Mouse (Mus musculus) heart, embryonic 10.5 days (tissue): ENCODE measurements around the gene Sertad2. TPM values are rescaled to one million over a fixed set of nuclear protein-coding genes. Genes with fewer than 3 reads are reported as not detected.

Experiments used
- DNase-seq: peaks from one replicate; pipeline ENCODE4 v3.0.0-alpha.2; 2017; ENCODE audit warnings: low spot score
- H3K27ac ChIP-seq: fragments of 300-500 bp; sonication (generic); 2 replicates; pipeline ENCODE4 v1.5.1; 2016; ENCODE audit warnings: mild to moderate bottlenecking
- H3K27me3 ChIP-seq: fragments of 300-500 bp; sonication (generic); 2 replicates; pipeline ENCODE4 v1.6.1; 2016; ENCODE audit warnings: mild to moderate bottlenecking; ENCODE audit not compliant: poor library complexity, insufficient read depth, severe bottlenecking
- H3K36me3 ChIP-seq: fragments of 300-500 bp; sonication (generic); 2 replicates; pipeline ENCODE4 v1.6.1; 2016; ENCODE audit warnings: mild to moderate bottlenecking, moderate library complexity
- H3K4me1 ChIP-seq: fragments of 300-500 bp; sonication (generic); 2 replicates; pipeline ENCODE4 v1.6.1; 2016; ENCODE audit warnings: mild to moderate bottlenecking
- H3K4me3 ChIP-seq: fragments of 300-500 bp; sonication (generic); 2 replicates; pipeline ENCODE4 v1.5.1; 2016; ENCODE audit warnings: mild to moderate bottlenecking, moderate library complexity
- H3K9me3 ChIP-seq: fragments of 300-500 bp; sonication (generic); 2 replicates; pipeline ENCODE4 v1.6.1; 2016; ENCODE audit warnings: mild to moderate bottlenecking, moderate library complexity
- WGBS: fragments of 180-500 bp; shearing (Covaris S2); methylation state at CpG from one replicate; pipeline ENCODE4 v1.1.7; 2016; 5-methylcytosine and 5-hydroxymethylcytosine counted together
- polyA plus RNA-seq: library from polyadenylated mRNA; unstranded; fragments of >200 nt; fragmentation: Nextera tagmentation; extraction: Ambion mirVana; gene quantifications from 2 replicates; pipeline ENCODE4 v1.2.1, GENCODE M21; 2016

Sertad2 gene
- polyA plus RNA-seq, 1 experiment from 2014 or later: 33.7 TPM

DNA sequence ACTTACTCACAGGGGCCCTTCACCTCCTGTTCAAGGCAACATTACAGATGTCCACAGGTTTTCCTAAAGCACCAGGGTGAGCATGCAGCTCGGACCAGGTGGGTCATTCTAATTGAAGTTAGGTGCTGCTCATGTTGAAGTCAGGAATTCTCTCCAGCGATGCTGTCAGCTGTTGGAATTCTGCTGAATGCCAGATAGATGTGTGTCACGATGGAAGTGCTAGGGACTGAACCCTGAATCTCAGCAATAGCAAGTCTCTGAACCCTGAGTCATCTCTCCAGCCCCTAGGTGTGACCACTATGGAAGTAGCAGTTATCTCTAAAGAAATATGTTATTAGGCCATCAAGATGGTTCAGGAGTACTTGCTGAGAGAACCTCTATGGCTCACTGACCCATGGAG, 102.5 kb downstream of the Sertad2 start:
- Histone ChIP-seq H3K27me3 (no peaks in the 10 kb centered on the region), H3K9me3 (no peaks in the 10 kb centered on the region), H3K36me3 (peaks cover 16% of the 10 kb centered on the region), H3K4me3 (no peak overlapping the region), H3K4me1 (peaks cover 77% of the 10 kb centered on the region), H3K27ac (no peak overlapping the region)
- DNase-seq: peak; percentile 64
- WGBS: 61% methylated on average over 3 of the region's 3 CpGs

DNA sequence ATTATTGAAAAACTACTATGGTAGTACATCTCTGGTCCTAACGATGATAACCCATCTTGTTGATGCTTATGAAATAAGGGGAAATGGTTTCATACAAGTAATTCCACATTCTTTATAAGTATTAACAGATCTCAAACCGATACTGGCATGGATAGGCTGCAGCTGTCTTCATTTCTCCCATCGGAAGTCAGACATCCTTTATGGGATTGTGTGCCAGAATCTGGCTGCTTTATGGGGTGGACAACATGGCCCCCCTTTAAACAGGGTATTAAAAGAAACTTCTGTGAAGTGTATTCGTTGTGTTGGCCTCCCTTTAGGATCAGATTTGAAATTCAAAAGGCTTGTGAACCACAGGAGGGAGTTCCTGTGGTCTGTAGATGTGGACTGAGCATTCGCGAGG, 103.1 kb downstream of the Sertad2 start:
- H3K4me1 ChIP-seq: peaks cover 76% of the 10 kb centered on the region
- 74% methylated on average over 6 of the region's 6 CpGs for WGBS
- DNase-seq: no peak
- 0 out of 2 replicates have a peak overlapping the region, but pooled peaks have one; percentile 10 for H3K27ac ChIP-seq
- no peak overlapping the region for H3K4me3 ChIP-seq
- no peaks in the 10 kb centered on the region for H3K9me3 ChIP-seq
- H3K27me3 ChIP-seq: no peaks in the 10 kb centered on the region
- H3K36me3 ChIP-seq: peaks cover 16% of the 10 kb centered on the region

DNA sequence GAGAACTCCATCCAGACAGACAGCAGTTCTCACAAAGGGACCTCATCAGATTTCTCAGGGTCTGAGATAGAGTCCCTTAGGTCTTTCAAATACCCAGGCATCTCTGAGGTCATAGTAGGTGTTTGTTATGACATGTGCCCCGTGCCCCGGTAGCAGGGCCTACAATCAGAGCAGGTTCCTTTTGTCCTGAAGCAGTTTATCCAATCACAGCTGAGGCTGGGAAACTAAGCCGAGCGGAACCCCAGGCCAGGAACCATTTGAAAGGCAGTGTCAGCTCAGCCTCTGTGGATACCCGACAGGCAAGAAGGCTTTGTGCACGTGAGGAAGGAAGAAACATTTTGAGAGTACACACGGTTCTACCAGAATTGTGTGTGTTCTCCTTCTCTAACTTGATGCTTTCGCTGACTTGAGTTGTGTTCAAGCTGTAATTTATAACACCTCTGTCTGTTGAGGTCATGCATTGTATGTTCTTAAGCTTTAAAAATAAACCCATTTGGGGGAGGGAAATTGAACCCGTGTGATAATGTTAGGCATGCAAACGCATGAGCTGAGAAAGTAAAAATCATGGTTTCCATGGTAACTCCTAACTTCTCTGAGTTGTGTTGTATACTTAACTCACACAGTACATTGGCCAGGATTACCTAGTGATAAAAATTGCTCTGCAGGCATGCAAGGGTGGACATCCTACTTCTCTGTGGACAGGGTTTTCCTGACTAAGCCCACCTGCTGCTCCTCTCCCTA, 104.1 kb downstream of the Sertad2 start:
- H3K27me3 ChIP-seq: no peaks in the 10 kb centered on the region
- WGBS: 66% methylated on average over 10 of the region's 10 CpGs

DNA sequence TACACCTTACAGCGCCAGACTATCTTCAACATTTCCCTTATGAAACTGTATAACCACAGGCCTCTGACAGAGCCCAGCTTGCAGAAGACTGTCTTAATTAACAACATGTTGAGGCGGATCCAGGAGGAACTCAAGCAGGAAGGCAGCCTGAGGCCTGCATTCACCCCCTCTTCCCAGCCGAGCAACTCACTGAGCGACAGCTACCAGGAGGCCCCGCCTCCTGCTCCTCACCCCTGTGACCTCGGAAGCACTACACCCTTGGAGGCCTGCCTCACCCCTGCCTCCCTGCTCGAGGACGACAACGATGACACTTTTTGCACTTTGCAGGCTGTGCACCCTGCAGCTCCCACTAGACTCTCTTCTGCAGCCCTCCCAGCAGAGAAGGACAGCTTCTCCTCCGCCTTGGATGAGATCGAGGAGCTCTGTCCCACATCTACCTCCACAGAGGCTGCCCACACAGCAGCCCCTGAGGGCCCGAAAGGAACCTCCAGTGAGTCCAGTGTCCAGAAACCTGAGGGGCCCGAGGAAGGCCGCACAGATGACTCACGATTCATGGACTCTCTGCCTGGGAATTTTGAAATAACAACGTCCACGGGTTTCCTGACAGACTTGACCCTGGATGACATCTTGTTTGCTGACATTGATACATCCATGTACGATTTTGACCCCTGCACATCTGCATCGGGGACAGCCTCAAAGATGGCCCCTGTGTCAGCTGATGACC, 105.0 kb downstream of the Sertad2 start:
- no peak for DNase-seq
- 64% methylated on average over 19 of the region's 19 CpGs for WGBS
- H3K4me3 ChIP-seq: no peak overlapping the region

More for the DNA sequence above, 104.1 kb downstream of the Sertad2 start:
- peak; percentile 65 for DNase-seq
- H3K9me3 ChIP-seq: no peaks in the 10 kb centered on the region
- peaks cover 20% of the 10 kb centered on the region for H3K36me3 ChIP-seq
- H3K4me3 ChIP-seq: no peak overlapping the region
- no peak overlapping the region for H3K27ac ChIP-seq
- H3K4me1 ChIP-seq: peaks cover 72% of the 10 kb centered on the region

DNA sequence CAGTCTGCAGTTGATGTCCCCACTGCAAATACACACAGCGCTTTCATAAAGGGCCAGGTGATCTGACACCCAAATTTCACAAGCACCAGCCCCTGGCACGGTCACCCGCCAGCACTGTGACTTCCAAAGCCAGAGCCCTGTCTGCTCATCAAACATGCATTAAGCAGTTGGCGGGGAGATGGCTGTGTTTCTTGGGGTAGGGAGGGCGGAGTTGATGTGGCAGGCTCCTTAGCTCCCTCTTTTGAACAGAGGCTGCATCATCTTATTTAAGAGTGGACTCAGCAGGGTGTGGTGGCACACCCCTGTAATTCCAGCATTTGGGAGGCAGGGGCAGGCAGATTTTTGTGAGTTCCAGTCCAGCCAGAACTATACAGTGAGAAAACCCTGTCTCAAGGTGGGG, 106.4 kb downstream of the Sertad2 start:
- Histone ChIP-seq H3K4me3 (no peak overlapping the region), H3K4me1 (peaks cover 58% of the 10 kb centered on the region), H3K36me3 (peaks cover 25% of the 10 kb centered on the region), H3K27ac (no peak overlapping the region), H3K9me3 (no peaks in the 10 kb centered on the region), H3K27me3 (no peaks in the 10 kb centered on the region)
- DNase-seq: no peak
- 80% methylated on average over 5 of the region's 5 CpGs for WGBS

More for the DNA sequence above, 105.0 kb downstream of the Sertad2 start:
- H3K27me3 ChIP-seq: no peaks in the 10 kb centered on the region
- peak overlapping the region; percentile 77 for H3K27ac ChIP-seq
- H3K9me3 ChIP-seq: no peaks in the 10 kb centered on the region
- H3K4me1 ChIP-seq: peaks cover 66% of the 10 kb centered on the region
- peaks cover 20% of the 10 kb centered on the region for H3K36me3 ChIP-seq

- Histone ChIP-seq H3K4me3 (no peak overlapping the region), H3K27me3 (no peaks in the 10 kb centered on the region), H3K27ac (no peak overlapping the region), H3K36me3 (peaks cover 25% of the 10 kb centered on the region), H3K9me3 (no peaks in the 10 kb centered on the region), H3K4me1 (peaks cover 58% of the 10 kb centered on the region)
- no peak for DNase-seq
- WGBS: 84% methylated on average over 17 of the region's 17 CpGs
Observed at GRCm38 (mm10) chr11:20650006-20650639, 107.1 kb downstream of the Sertad2 start.

- WGBS: 84% methylated on average over 1 of the region's 1 CpGs
- no peak for DNase-seq
Observed at GRCm38 (mm10) chr11:20651166-20651565, 108.1 kb downstream of the Sertad2 start.

DNA sequence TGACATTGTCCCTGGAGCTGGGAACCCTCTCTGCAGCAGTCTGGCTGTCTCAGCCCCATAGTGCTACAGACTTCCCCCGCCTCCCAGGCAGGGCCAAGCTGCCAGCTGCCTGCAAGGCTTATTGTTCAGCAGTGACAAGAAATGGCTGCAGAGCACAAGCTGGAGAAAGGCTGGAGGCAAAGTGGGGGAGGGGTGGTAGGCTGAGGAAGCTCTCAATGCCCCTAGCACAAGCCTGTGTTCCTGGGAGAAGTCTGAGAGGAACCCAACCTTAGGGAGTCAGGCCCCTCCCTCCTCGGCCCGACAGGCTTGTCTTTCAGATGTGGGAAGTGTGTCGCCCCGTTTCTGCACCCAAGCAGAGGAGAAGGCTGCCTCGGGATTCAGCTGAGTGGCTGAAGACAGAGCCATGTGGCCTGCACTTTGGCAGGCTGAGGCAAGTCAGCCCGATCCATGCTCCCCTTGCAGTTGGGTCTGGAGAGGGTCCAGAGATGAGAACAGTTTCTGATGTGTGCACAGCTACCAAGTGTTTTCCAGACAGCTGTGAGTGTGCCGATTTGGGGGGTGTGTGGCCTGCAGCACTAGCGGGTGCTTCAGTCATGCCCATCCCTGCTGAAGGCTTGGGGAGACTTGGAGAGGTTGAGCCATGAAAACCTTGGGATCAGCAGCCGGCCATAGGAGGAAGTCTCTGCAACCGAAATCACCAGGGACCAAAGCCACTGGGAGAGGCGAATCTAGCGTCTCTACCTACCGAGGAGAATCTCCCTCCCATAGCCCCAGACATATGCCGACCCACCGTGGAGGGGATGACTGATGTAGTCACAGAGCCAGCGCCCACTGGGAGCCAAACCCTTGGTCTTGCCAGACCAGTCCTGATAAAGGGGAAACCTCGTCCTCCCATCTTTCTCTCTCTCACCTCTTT, 113.0 kb downstream of the Sertad2 start:
- H3K9me3 ChIP-seq: no peaks in the 10 kb centered on the region
- no peaks in the 10 kb centered on the region for H3K27me3 ChIP-seq
- H3K4me1 ChIP-seq: peaks cover 48% of the 10 kb centered on the region
- WGBS: 15% methylated on average over 18 of the region's 18 CpGs
- peak overlapping the region; percentile 48 for H3K4me3 ChIP-seq
- H3K36me3 ChIP-seq: peaks cover 9% of the 10 kb centered on the region; the same call in 1 of the 2 replicates
- peak overlapping the region; percentile 81 for H3K27ac ChIP-seq
- DNase-seq: peak; percentile 83

More at GRCm38 (mm10) chr11:20651166-20651565, 108.1 kb downstream of the Sertad2 start:
- Histone ChIP-seq H3K36me3 (peaks cover 25% of the 10 kb centered on the region), H3K27ac (no peak overlapping the region), H3K4me3 (no peak overlapping the region), H3K9me3 (no peaks in the 10 kb centered on the region), H3K4me1 (peaks cover 58% of the 10 kb centered on the region), H3K27me3 (no peaks in the 10 kb centered on the region)

DNA sequence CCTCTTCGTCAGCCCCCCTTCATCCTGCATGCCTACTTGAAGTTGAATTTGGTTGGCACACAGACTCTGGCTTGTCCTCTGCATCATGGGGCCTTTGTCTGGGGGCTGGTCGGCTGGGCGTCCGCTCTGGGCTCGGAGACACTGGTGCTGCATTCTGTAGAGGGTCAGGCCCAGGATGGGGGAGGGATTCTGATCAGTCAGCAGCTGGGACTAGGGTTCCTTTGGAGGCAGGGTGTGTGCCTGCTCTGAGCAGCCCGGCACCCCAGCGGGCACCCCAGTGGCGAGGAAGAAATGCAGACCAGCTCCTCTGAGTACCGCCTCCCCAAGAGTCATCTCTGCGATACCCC, 113.6 kb downstream of the Sertad2 start:
- Histone ChIP-seq H3K36me3 (peaks cover 5% of the 10 kb centered on the region; the same call in 1 of the 2 replicates), H3K4me3 (peak overlapping the region; percentile 48), H3K9me3 (no peaks in the 10 kb centered on the region), H3K27me3 (no peaks in the 10 kb centered on the region), H3K4me1 (peaks cover 46% of the 10 kb centered on the region), H3K27ac (peak overlapping the region; percentile 81)
- DNase-seq: no peak
- 11% methylated on average over 10 of the region's 10 CpGs for WGBS

DNA sequence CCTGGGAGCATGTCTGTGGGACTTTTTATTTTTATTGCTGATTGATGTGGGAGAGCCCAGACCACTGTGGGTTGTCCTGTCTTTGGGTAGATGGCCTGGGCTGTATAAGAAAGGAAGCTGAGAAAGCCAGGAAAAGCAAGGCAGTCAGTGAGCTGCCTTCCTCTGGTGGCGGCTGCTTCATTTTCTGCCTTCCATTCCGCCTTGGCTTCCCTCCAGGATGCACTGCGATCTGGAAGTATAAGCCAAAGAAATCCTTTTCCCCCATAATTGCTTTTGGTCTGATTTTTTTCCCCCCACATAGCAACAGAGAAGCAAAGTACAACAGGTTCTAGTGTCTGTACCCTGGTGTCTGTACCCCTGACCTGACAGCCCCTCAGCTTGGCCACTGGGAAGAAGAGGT, 116.0 kb downstream of the Sertad2 start:
- Histone ChIP-seq H3K27me3 (no peaks in the 10 kb centered on the region), H3K4me1 (peaks cover 54% of the 10 kb centered on the region), H3K4me3 (no peak overlapping the region), H3K36me3 (no peaks in the 10 kb centered on the region; the same call in 1 of the 2 replicates), H3K9me3 (no peaks in the 10 kb centered on the region), H3K27ac (no peak overlapping the region)
- no peak for DNase-seq
- WGBS: 82% methylated on average over 3 of the region's 3 CpGs

DNA sequence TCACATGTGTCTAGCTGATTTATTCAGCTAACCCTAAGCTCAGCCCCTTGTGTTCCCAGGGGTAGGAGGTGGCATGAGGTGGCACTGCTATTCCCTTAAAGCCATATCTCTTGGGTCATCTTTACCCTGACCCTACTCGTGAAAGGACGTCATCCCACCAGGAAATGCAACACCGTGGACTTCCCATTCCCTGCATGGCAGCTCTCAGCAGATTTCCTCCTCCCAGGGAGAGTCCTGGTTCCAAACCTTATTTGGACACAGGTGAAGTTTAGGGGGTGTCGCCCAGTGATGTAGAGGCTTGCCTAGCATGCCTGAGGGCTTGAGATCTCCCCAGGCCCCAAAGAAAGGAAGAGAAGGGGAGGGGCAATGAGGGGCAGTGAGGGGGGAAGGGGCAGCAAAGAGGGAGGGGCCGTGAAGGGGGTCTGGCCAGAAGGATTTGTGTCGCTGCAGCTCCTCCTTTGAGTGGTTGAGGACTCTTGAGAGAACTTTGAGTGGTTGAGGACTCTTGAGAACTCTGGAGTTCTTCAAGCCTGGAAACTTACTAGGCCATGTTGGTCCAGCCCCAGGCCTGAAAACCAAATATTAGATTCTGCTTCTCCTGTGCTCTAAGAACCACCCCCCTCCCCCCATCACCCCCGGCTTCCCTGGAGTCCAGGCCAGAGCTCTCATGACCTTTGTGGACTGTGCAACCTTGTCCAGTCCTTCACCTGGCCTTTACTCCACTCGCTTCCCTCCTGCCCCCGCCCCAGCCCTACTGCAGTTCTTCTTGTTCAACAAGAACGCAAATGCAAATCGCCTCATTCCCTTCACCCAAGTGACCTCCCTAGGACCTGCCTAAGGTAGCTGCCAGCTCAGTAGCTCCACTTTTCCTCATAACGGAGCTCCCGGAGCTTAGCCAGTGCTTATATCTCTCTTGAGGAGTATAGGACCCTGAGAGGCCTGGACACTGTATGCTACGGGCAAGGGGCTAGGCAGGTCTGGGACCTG, 117.4 kb downstream of the Sertad2 start:
- Histone ChIP-seq H3K36me3 (no peaks in the 10 kb centered on the region), H3K9me3 (no peaks in the 10 kb centered on the region), H3K27me3 (no peaks in the 10 kb centered on the region), H3K27ac (peak overlapping the region; percentile 44; the same call in 1 of the 2 replicates), H3K4me1 (peaks cover 41% of the 10 kb centered on the region), H3K4me3 (no peak overlapping the region)
- 57% methylated on average over 14 of the region's 14 CpGs for WGBS
- DNase-seq: no peak
